Comparison of ENCODE assay signal across 10 mouse cellular contexts in genomic region chr10:77440841-77441755, GRCm38 (mm10). TPM values are rescaled to one million over a fixed set of nuclear protein-coding genes. Genes with fewer than 3 reads are reported as not detected.
DNase-seq lines count a peak whose midpoint lies in the region; ATAC-seq lines count a peak whose summit lies in the region.
"Had no signal": no experiment of that assay in that cellular context is flagged by ENCODE, and none has a peak within 500 bp of the region (broad histone marks: within the 10 kb centered on the region; RNA-seq: fewer than 3 reads in every experiment).

No protein-coding gene starts in this region.

- no peaks in the 10 kb centered on the region for H3K36me3 ChIP-seq in embryonic facial prominence, embryonic 10.5 days (replicated peaks)
- H3K36me3 ChIP-seq in heart, embryonic 16.5 days (ENCODE audit: control insufficient read depth, insufficient read depth) = no peaks in the 10 kb centered on the region
- no peaks in the 10 kb centered on the region for H3K36me3 ChIP-seq in limb, embryonic 12.5 days
- H3K36me3 ChIP-seq: embryonic facial prominence, embryonic 13.5 days had no signal

- peaks cover 26% of the 10 kb centered on the region for H3K4me1 ChIP-seq in embryonic facial prominence, embryonic 10.5 days
- H3K4me1 ChIP-seq in heart, embryonic 16.5 days (ENCODE audit: control insufficient read depth, insufficient read depth, low read length) = peaks cover 24% of the 10 kb centered on the region
- peaks cover 25% of the 10 kb centered on the region for H3K4me1 ChIP-seq in limb, embryonic 12.5 days (replicated peaks)

- peak overlapping the region; percentile 42 for H3K4me2 ChIP-seq in heart, embryonic 16.5 days (ENCODE audit: low read depth, low read length)
- 0 out of 2 replicates have a peak overlapping the region, but pooled peaks have one; percentile 4 for H3K4me2 ChIP-seq in limb, embryonic 12.5 days
- H3K4me2 ChIP-seq: embryonic facial prominence, embryonic 13.5 days had no signal

- 68% methylated on average over 19 of the region's 19 CpGs for WGBS in embryonic facial prominence, embryonic 10.5 days
- WGBS in heart, embryonic 16.5 days = 34% methylated on average over 19 of the region's 19 CpGs
- 55% methylated on average over 19 of the region's 19 CpGs for WGBS in limb, embryonic 12.5 days

- H3K4me3 ChIP-seq in embryonic facial prominence, embryonic 10.5 days = no peak overlapping the region
- H3K4me3 ChIP-seq in heart, embryonic 16.5 days (ENCODE audit: low read length) = no peak overlapping the region
- H3K4me3 ChIP-seq in limb, embryonic 12.5 days (replicated peaks) = no peak overlapping the region
- H3K4me3 ChIP-seq: embryonic facial prominence, embryonic 13.5 days had no signal

- H3K27ac ChIP-seq in embryonic facial prominence, embryonic 10.5 days (replicated peaks) = peak overlapping the region; percentile 26; the same call in 1 of the 2 replicates
- peak overlapping the region; percentile 83 for H3K27ac ChIP-seq in heart, embryonic 16.5 days (ENCODE audit: low read length)
- H3K27ac ChIP-seq in limb, embryonic 12.5 days = no peak overlapping the region
- H3K27ac ChIP-seq: embryonic facial prominence, embryonic 13.5 days had no signal

- DNase-seq in NIH3T3 (ENCODE audit: low read depth) = peak; percentile 14
- DNase-seq in embryonic facial prominence, embryonic 10.5 days (ENCODE audit: low spot score) = no peak
- DNase-seq in left cerebral cortex, adult 18-20 months (ENCODE audit: low spot score in 2 of 2) = no peak
- no peak for DNase-seq in spleen, adult 12 weeks (ENCODE audit: low spot score)
- DNase-seq in cerebellum, adult 8-10 months = no peak
- no peak for DNase-seq in cerebellum, postnatal 10 days
- DNase-seq: thymus, postnatal 14 days had no signal

- H3K9ac ChIP-seq in heart, embryonic 16.5 days (ENCODE audit: low read length) = peak overlapping the region; percentile 10; the same call in 1 of the 2 replicates
- no peak overlapping the region for H3K9ac ChIP-seq in limb, embryonic 12.5 days (replicated peaks)
- H3K9ac ChIP-seq: embryonic facial prominence, embryonic 13.5 days had no signal

- ATAC-seq in heart, embryonic 16.5 days (replicated peaks; ENCODE audit: extremely low read depth, insufficient read depth, low FRiP score) = peak; percentile 50
- no peak for ATAC-seq in limb, embryonic 12.5 days (ENCODE audit: insufficient number of reproducible peaks, insufficient read depth, low FRiP score, low TSS enrichment, low read depth)

- H3K9me3 ChIP-seq in embryonic facial prominence, embryonic 10.5 days = peaks cover 5% of the 10 kb centered on the region; the same call in 1 of the 2 replicates
- H3K9me3 ChIP-seq in heart, embryonic 16.5 days (replicated peaks; ENCODE audit: control insufficient read depth, low read length) = peaks cover 7% of the 10 kb centered on the region
- H3K9me3 ChIP-seq in limb, embryonic 12.5 days = peaks cover 12% of the 10 kb centered on the region
- H3K9me3 ChIP-seq: embryonic facial prominence, embryonic 13.5 days had no signal

- H3K27me3 ChIP-seq in embryonic facial prominence, embryonic 10.5 days (replicated peaks; ENCODE audit: low read depth, poor library complexity, severe bottlenecking) = no peaks in the 10 kb centered on the region
- no peaks in the 10 kb centered on the region for H3K27me3 ChIP-seq in heart, embryonic 16.5 days (ENCODE audit: control insufficient read depth, insufficient read depth, low read length)
- H3K27me3 ChIP-seq in limb, embryonic 12.5 days = no peaks in the 10 kb centered on the region
- H3K27me3 ChIP-seq: embryonic facial prominence, embryonic 13.5 days had no signal

RNA-seq across cellular contexts. Expression of gene Adarb1, which starts 23.0 kb away (rescaled TPM):
- polyA plus RNA-seq in embryonic facial prominence, embryonic 10.5 days (2016; fragmentation: Nextera tagmentation; extraction: Ambion mirVana) = 5.1 and 6.8 TPM in 2 replicates
- 11.7 and 15.3 TPM in 2 replicates for polyA plus RNA-seq in heart, embryonic 16.5 days (2015; fragmentation: Nextera tagmentation; extraction: Ambion mirVana)
- 6.4 and 7.6 TPM in 2 replicates for polyA plus RNA-seq in limb, embryonic 12.5 days (2016; fragmentation: Nextera tagmentation; extraction: Ambion mirVana)
- 100 to 1,000 TPM; 121 to 144 TPM for total RNA-seq in left cerebral cortex, adult 18-20 months (2021)
